Mouse (Mus musculus) CD8-positive naive resting alpha-beta T cell, adult 2 months (primary cell): ENCODE measurements around the gene Tenm4.

Experiments used
- DNase-seq, 2 experiments: peaks; one replicate each; pipeline ENCODE4 v3.0.0; 2022; ENCODE audit warnings: low read depth in 2 of 2, low spot score in 2 of 2

Gene Tenm4

GRCm38 (mm10) chr7:96203812-96204560, 32.9 kb downstream of the Tenm4 start:
- DNase-seq, result no peak

GRCm38 (mm10) chr7:96204809-96205350, 33.8 kb downstream of the Tenm4 start:
- DNase-seq, result no peak

- DNase-seq, result no peak
These were observed 36.0 kb downstream of the Tenm4 start for GRCm38 (mm10) chr7:96207071-96207470.

- DNase-seq, result no peak
These were observed 38.9 kb downstream of the Tenm4 start for GRCm38 (mm10) chr7:96209783-96210524.

GRCm38 (mm10) chr7:96210525-96211369, 39.7 kb downstream of the Tenm4 start:
- no peak for DNase-seq

GRCm38 (mm10) chr7:96211618-96212021, 40.6 kb downstream of the Tenm4 start:
- DNase-seq, result no peak

- DNase-seq, result no peak
These were observed 41.2 kb downstream of the Tenm4 start for GRCm38 (mm10) chr7:96212224-96212591.

- DNase-seq, result no peak
These were observed 41.8 kb downstream of the Tenm4 start for GRCm38 (mm10) chr7:96212592-96213541.

GRCm38 (mm10) chr7:96213741-96214140, 42.7 kb downstream of the Tenm4 start:
- no peak for DNase-seq

- DNase-seq, result no peak
These were observed 43.8 kb downstream of the Tenm4 start for GRCm38 (mm10) chr7:96214876-96215275.

- no peak for DNase-seq
These were observed 45.0 kb downstream of the Tenm4 start for GRCm38 (mm10) chr7:96215894-96216509.

GRCm38 (mm10) chr7:96219386-96219785, 48.3 kb downstream of the Tenm4 start:
- DNase-seq, result no peak

- DNase-seq, result no peak
These were observed 49.6 kb downstream of the Tenm4 start for GRCm38 (mm10) chr7:96220647-96221046.

- no peak for DNase-seq
These were observed 51.5 kb downstream of the Tenm4 start for GRCm38 (mm10) chr7:96222569-96222968.

- no peak for DNase-seq
These were observed 57.7 kb downstream of the Tenm4 start for GRCm38 (mm10) chr7:96228562-96229268.

- no peak for DNase-seq
These were observed 59.1 kb downstream of the Tenm4 start for GRCm38 (mm10) chr7:96230006-96230719.

- DNase-seq, result no peak
These were observed 59.7 kb downstream of the Tenm4 start for GRCm38 (mm10) chr7:96230720-96231241.

- no peak for DNase-seq
These were observed 64.8 kb downstream of the Tenm4 start for GRCm38 (mm10) chr7:96235847-96236246.
